Mouse (Mus musculus) yolk sac, embryonic 10.5 days (tissue): ENCODE data around the gene Kctd2.
"Not testable (repeated sequence)": the region's sequence is repeated elsewhere in the genome, so short reads cannot be mapped to it uniquely, and the experiment has no call there.

ENCODE experiments used
- DNase-seq: peaks from one replicate; pipeline ENCODE4 v3.0.0-alpha.2; 2017; ENCODE audit warnings: low spot score

The Kctd2 gene

DNA sequence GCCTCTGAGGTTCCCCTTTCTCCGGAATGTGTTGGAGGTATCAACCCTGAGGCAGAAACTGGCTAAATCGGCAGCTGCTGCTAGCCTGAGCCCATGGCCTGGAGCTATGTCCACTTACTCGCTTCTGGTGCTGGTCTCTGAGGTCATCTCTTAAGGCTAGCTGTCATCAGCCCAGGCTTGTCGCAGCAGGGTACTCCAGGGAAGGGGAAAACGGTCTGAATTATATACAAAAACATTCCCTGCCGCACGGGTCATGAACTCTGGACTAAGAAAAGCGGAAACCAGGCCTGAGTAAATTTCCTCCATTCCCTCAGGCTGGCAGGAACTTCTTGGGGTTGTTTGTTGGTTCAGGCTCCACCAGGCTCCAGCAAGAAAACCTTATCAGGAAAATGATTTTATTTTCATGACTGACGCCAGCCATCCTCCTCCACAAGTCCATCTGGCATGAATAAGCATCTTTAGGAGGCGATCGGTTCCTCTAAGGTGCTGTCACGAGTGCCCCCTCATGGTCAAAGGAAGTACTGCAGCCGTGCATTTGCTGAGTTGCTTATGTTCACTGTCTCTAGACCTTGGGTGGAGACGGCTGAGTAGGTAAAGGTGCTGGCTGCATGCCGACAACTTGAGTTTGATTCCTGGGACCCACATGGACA lies 53.8 kb downstream of the Kctd2 start:
- DNase-seq: peak; percentile 88

DNA sequence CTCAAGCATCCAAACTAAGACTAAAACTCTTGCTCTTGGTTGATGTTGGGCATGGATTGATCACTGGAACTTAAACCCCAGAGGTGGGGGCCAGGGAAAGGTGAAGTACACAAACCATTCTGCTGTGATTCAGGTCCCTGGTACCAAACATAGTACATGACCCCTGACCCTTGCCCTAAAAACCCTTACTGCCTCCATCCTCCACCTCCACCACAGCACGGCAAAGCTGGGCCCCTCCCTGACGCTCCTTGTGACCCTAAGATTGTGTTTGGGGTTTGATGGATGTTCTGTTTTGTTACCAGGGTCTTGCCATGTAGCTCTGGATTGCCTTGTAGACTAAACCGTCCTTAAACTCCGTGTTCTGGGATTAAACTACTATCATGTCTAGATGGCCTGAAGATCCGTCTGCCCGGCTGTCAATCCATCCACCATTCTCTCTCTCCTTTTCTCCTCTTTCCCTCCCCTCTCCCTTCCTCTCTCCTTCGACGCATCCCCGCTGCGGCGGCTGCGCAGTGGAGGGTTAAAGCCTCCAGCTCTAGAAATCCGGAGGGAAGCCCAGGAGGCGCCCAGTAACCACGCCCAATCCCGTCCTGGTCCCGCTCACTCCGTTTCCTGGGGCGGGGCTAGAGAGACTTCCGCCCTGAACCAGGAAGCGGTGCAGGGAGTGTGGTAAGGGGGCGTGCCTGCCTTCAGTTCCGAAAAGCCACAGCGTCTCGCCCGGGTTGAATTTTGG lies 55.3 kb downstream of the Kctd2 start, which contains the start of gene Armc7:
Gene Armc7 (plus strand): TSS at position 643 of the 733 bp plus-strand sequence.
- DNase-seq: peak; percentile 94

DNA sequence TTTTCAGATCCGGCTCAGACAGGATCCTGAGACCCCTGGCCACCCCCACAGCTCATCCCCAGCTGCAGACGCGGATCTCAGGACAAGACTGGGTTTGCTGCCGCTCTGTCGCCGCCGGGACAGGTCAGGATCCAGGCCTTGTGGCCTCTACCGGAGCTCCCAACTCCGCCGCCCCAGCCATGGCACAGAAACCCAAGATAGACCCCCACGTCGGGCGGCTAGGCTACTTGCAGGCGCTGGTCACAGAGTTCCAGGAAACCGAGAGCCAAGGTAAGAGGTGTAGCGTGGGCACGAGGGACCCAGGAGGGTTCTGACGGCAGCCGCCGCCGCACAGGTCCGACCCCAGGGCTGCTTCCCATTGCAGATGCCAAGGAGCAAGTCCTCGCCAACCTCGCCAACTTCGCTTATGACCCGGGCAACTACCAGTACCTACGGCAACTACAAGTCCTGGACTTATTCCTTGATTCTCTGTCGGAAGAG lies 55.9 kb downstream of the Kctd2 start:
- no peak for DNase-seq

DNA sequence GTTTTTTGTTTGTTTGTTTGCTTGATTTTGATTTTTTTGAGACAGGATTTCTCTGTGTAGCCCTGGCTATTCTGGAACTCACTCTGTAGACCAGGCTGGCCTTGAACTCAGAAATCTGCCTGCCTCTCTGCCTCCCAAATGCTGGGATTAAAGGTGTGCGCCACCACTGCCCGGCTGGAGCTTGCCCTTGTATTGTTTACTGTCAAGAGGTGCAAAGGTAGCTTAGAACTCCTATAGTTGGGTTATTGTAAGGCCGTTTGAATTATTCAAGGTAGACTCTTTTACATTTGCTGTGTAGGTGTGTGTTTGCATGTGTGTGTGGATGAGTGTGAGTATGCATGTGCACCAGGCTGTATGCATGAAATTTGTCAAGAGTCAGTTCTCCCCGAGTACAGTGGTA lies 56.7 kb downstream of the Kctd2 start:
- DNase-seq: not testable (repeated sequence)

DNA sequence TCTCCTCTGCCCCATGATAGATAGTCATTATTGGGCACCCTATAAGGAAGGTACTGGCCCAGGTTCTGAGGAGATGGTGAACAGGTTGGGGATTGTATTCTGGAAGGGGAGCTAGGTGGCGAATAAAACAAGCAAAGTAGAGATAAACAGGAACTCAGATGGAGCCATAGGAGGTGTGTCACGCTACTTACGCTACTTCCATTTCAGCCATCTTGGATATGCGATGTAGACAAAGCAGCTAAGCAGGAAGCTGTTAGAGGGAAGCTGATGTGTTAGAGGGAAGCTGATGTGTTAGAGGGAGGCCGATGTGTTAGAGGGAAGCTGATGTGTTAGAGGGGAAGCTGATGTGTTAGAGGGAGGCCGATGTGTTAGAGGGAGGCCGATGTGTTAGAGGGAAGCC lies 57.5 kb downstream of the Kctd2 start:
- not testable (repeated sequence) for DNase-seq

DNA sequence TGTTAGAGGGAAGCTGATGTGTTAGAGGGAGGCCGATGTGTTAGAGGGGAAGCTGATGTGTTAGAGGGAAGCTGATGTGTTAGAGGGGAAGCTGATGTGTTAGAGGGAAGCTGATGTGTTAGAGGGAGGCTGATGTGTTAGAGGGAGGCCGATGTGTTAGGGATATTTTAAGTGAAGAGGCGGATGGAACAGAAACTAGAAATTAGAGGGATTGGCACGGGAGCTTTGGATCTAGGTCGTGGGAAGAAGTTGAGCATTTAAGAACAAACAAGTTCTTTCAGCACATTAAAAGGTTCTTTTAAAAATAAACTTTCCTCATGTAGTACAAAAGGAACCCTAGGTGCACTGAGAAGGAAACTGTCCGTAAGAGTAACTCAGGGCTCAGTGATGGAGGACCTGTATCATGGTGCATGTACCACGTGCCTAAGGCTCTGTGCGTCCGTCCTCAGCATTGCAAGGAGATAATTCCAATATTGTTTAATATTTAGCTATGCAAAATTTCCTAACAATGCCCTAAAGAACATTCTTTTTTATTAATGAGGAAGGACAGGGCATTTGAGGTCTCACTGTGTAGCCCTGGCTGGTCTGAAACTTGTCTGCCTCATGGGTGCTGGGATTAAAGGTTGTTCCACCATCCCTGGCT lies 58.5 kb downstream of the Kctd2 start:
- DNase-seq: no peak
